Mouse (Mus musculus) embryo, embryonic 11 days (tissue): ENCODE measurements at regions not wholly inside any gene's neighbourhood (a gene's known extent, or its start where the extent isn't known, plus 50 kb on each side); places are given as distances from the start of the nearest gene placed in this dataset.

Experiments used
- DNase-seq: peaks from one replicate; pipeline ENCODE4 v3.0.0-alpha.2; 2015

GRCm38 (mm10) chr4:99348674-99349073 is 53.0 kb downstream of the Gm12689 start:
- no peak for DNase-seq

- DNase-seq, result no peak
Observed at GRCm38 (mm10) chr4:99353122-99353774, 57.5 kb downstream of the Gm12689 start.

GRCm38 (mm10) chr4:99354241-99354640 is 58.5 kb downstream of the Gm12689 start:
- DNase-seq, result no peak

- no peak for DNase-seq
Observed at GRCm38 (mm10) chr4:99354835-99355234, 59.1 kb downstream of the Gm12689 start.

- no peak for DNase-seq
Observed at GRCm38 (mm10) chr4:99368036-99368435, 72.3 kb downstream of the Gm12689 start.

GRCm38 (mm10) chr4:99371162-99371561 is 75.5 kb downstream of the Gm12689 start:
- DNase-seq, result no peak

- no peak for DNase-seq
Observed at GRCm38 (mm10) chr4:99376171-99376570, 80.5 kb downstream of the Gm12689 start.

- DNase-seq, result peak; percentile 33
Observed at GRCm38 (mm10) chr4:99376911-99377310, 81.2 kb downstream of the Gm12689 start.

GRCm38 (mm10) chr4:99379983-99380382 is 84.3 kb downstream of the Gm12689 start:
- no peak for DNase-seq

- DNase-seq, result peak; percentile 31
Observed at GRCm38 (mm10) chr4:99385381-99385780, 89.7 kb downstream of the Gm12689 start.

- DNase-seq, result no peak
Observed at GRCm38 (mm10) chr4:99389428-99389827, 93.7 kb downstream of the Gm12689 start.

- DNase-seq, result no peak
Observed at GRCm38 (mm10) chr4:99392986-99393385, 97.3 kb downstream of the Gm12689 start.

GRCm38 (mm10) chr4:99394244-99394643 is 98.5 kb downstream of the Gm12689 start:
- DNase-seq, result no peak

GRCm38 (mm10) chr4:99407466-99407865 is 111.8 kb downstream of the Gm12689 start:
- no peak for DNase-seq

- DNase-seq, result no peak
Observed at GRCm38 (mm10) chr4:99423449-99423848, 127.7 kb downstream of the Gm12689 start.

GRCm38 (mm10) chr4:99445077-99445754 is 149.5 kb downstream of the Gm12689 start:
- peak; percentile 58 for DNase-seq

- no peak for DNase-seq
Observed at GRCm38 (mm10) chr4:99445755-99446128, 150.0 kb downstream of the Gm12689 start.

- no peak for DNase-seq
Observed at GRCm38 (mm10) chr4:99458984-99459383, 163.3 kb downstream of the Gm12689 start.

GRCm38 (mm10) chr4:99459436-99459835 is 163.7 kb downstream of the Gm12689 start:
- DNase-seq, result peak; percentile 92

- no peak for DNase-seq
Observed at GRCm38 (mm10) chr4:99465493-99465892, 169.8 kb downstream of the Gm12689 start.

GRCm38 (mm10) chr4:99475701-99476218 is 180.1 kb downstream of the Gm12689 start:
- peak; percentile 45 for DNase-seq

GRCm38 (mm10) chr4:99484271-99484670 is 171.8 kb upstream of the Foxd3 start:
- no peak for DNase-seq

GRCm38 (mm10) chr4:99491536-99492514 is 164.3 kb upstream of the Foxd3 start:
- DNase-seq, result peak; percentile 9
